Mouse (Mus musculus) heart, postnatal 25 days (tissue): Measurements from ENCODE around the gene Xylt1. TPM values are rescaled to one million over a fixed set of nuclear protein-coding genes. Genes with fewer than 3 reads are reported as not detected.

Source experiments
- DNase-seq: peaks from one replicate; pipeline ENCODE4 v3.0.0; 2022; ENCODE audit warnings: low spot score
- intact Hi-C: fragments of 180-260 bp; cut with DNase I; formaldehyde crosslinking; loops from one replicate; pipeline ENCODE4 v1.15.1; 2025
- total RNA-seq, 2 experiments: library from RNA; stranded (reverse); gene quantifications; 2 replicates each; pipeline ENCODE4 v1.2.3; 2021

Xylt1 gene
- total RNA-seq, 2 experiments from 2014 or later = 2.8 to 3.2 TPM

- no peak for DNase-seq
These were observed 204.4 kb downstream of the Xylt1 start for GRCm38 (mm10) chr7:117585164-117585563.

GRCm38 (mm10) chr7:117586811-117587210 is 206.0 kb downstream of the Xylt1 start:
- intact Hi-C loops = no loop called here
- DNase-seq = no peak

More at GRCm38 (mm10) chr7:117585164-117585563, 204.4 kb downstream of the Xylt1 start:
- intact Hi-C loops = no loop called here

DNA sequence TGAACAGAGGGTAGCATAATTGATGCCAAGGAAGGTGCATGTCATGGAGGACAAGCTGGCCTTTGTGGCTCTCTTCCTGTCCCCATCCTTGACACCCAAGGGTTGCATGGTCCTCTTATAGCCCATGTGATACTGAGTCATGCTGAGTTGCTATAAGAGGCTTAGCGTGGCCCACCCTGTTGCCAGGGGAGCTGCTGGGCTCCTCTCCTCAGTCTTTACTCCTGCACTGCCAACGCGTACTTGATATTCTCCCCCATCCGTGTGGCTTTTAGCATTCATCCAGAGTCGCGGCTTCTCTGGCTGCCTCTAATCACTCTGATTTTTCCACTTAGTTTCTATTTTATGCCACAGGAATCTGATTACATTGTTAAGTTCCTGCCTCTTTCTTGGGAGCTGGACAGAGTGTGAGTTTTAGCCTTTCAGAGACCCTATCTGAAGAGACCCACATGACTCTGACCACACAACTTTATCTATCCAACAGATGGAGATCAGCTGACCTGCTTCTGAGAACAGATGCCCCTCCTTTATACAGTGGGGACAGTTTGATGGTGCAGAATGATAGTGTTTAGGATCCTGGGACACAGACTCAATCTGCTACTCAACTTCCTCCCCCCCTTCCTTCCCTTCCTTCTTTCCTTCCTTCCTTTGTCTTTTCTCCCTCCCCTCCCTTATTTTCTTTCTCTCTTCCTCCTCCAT is 206.6 kb downstream of the Xylt1 start:
- no peak for DNase-seq

GRCm38 (mm10) chr7:117588426-117588825 is 207.6 kb downstream of the Xylt1 start:
- DNase-seq = no peak
- intact Hi-C loops = no loop called here

More for the DNA sequence above, 206.6 kb downstream of the Xylt1 start:
- intact Hi-C loops = no loop called here

DNA sequence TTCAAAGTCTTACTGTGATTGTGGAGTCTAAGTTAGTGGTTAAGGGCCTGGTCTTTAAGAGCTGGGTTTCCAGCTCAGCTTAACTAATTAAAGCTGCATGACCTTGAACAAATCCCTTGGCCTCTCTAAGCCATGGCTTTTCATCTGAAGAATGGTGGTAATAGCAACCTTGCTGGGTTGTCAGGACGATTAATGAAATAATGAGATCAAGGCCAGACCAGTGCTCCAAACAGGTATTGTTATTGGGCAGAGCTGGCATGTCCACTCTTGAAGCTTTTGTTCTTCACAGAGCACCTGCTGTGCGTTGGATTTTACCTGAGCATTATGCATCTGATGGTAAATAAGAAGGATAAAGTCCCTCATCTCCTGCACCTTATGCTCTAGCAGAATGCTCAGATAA is 208.6 kb downstream of the Xylt1 start:
- intact Hi-C loops = no loop called here
- DNase-seq = no peak

- DNase-seq = no peak
- intact Hi-C loops = no loop called here
These were observed 209.0 kb downstream of the Xylt1 start for GRCm38 (mm10) chr7:117589820-117590219.

DNA sequence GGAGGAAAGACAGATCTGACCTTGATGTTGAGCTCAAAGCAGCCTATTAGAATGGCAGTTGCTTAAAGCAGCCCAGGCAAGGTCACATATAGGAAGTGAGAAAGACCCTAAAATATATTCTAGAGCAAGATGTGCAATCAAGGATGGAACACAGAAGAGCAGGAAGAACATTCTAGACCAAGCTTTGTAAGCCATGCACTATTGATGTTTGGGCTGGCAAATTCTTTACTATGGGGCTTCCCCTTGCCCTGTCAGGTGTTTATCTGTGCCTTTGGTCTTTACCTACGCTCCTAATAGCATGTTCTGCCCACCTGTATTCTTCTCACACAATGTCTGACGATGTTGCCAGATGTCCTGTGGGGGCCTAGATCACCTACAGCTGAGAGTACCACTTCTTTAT is 213.4 kb downstream of the Xylt1 start:
- intact Hi-C loops = no loop called here
- no peak for DNase-seq

DNA sequence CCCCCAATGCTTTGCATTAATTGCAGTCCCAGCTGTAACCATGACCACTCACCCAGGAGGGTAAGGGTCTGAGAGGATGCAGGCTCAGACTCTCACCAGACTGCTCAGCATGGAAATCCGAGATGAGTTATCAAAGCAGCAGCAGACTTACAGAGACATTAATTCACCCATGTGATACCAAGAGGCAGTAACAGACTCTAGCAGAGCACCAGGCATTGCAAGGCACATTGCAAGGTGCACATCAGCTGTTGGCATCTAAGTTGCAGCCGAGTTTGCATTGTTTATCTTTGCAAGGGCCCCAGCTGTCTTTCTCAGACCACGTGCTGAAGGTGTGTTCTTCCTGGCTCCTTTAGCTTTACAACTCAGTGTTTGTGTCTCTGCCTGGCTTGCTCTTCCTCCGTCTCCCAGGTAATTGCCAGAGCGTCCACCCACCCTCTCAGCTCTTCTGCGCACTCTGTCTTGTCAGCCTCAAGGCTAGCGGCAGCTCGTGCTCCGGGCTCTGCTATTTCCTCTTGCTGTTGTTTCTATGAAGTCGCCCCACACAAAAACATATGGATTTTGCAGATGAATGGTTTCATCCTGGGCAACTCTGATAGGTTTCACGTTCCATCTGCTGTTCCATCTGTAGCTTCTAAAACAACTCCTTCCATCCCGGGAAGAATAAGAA is 214.4 kb downstream of the Xylt1 start:
- intact Hi-C loops = no loop called here
- no peak for DNase-seq

GRCm38 (mm10) chr7:117600443-117600842 is 219.7 kb downstream of the Xylt1 start:
- DNase-seq = no peak

GRCm38 (mm10) chr7:117610439-117610838 is 229.7 kb downstream of the Xylt1 start:
- DNase-seq = no peak
- intact Hi-C loops = no loop called here

More at GRCm38 (mm10) chr7:117600443-117600842, 219.7 kb downstream of the Xylt1 start:
- intact Hi-C loops = no loop called here

DNA sequence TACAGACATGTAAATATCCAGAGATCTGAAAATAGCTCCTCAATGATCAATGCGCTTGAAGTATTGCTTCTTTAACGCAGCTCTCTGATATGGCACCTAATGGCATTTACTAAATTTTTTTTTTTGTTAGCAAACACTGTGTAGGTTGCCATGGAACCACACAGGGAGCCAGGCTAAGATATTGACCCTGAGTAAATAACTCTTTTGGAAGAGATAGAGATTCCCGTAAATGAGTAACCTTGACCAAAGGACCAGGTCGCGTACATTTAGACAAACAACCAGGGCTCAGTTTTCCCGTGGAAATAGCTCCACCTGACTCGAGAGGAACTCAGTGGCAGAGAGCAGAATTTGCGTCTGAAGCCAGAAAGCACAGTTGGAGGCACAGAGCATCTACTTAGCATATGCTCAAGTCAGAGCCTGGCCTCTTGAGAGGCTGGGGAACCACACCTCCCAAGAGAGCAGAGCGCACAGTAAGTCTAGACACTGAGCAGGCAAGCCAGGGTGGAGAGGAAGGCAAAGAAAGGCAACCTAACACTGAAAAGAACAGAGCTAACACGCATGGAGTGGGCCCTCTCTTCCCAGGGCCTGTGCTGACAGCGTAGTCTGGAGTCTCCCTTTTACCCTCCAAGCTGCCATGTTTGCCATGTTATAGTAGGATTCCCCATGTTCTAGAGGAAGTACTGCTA is 232.2 kb downstream of the Xylt1 start:
- intact Hi-C loops = no loop called here

DNA sequence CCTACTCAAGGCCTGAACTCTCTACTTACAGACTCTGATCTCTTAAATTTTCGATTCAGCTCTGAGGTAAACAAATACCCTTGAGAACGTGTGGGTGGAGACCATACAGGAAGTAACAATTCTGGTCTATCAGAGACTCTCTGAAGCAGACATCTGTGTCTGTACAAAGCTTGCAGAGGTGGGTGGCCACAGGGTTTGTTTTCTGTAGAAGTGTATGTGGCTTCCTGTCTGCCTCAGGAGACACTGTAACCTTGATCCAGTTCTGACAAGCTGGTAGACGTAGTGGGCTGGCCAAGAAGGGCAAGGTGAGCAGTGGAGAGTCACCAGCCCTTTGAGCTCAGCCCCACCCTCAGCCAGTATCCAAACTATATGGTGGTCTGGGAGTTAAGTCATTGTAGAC is 233.0 kb downstream of the Xylt1 start:
- no peak for DNase-seq
- intact Hi-C loops = no loop called here

More for the DNA sequence above, 232.2 kb downstream of the Xylt1 start:
- no peak for DNase-seq

GRCm38 (mm10) chr7:117614346-117614745 is 233.6 kb downstream of the Xylt1 start:
- intact Hi-C loops = no loop called here
- DNase-seq = no peak

- no peak for DNase-seq
- intact Hi-C loops = no loop called here
These were observed 234.1 kb downstream of the Xylt1 start for GRCm38 (mm10) chr7:117614851-117615250.

DNA sequence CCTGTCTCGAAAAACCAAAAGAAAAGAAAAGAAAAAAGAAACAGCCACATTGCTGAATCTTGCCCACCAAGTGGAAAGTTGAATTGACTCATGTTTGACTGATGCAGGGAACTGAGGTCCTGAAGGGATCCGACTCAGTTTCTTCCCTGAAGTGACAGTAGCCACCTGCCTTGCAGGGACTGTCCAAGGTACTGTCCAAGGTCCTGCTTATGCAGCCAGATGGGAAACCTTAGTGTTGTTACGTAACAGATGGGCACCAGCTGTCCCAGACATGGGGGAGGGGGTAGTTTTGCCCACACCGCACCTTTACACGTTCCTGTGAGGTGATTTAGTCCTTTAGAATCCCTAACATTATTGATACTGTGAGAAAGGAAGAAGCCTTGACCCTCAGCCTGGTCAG is 235.5 kb downstream of the Xylt1 start:
- intact Hi-C loops = no loop called here
- no peak for DNase-seq

DNA sequence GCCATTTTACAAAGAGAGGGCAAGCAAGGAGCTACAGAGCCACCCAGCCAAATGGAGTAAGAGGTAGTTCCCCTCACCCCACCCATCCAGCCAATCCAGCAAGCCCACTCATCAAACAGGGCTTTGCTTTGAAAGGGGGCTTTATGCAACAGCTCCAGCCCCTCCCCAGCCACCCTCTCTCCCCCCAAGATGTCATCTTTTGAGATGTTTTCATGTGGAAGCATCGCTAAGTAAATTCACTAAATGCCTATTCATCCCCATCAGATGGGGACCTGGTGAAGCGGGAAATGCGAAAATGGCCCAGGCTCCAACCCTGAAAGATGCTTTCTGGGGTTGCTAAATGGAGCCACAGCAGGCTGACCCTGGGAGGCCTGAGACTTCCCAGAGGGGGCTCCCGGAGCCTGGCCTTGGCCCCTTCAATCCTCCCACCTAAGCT is 238.0 kb downstream of the Xylt1 start:
- intact Hi-C loops = no loop called here
- DNase-seq = no peak

- intact Hi-C loops = loop anchor here (5.0 to 10.0 kb wide), 2 partner anchors 239 to 977 kb away; partner anchors contain the start of gene Xylt1
- DNase-seq = no peak
These were observed 240.8 kb downstream of the Xylt1 start for GRCm38 (mm10) chr7:117621566-117621965.

GRCm38 (mm10) chr7:117622769-117623168 is 242.0 kb downstream of the Xylt1 start:
- intact Hi-C loops = loop anchor here (5.0 to 10.0 kb wide), 2 partner anchors 240 to 978 kb away; partner anchors contain the start of gene Xylt1
- no peak for DNase-seq

GRCm38 (mm10) chr7:117628791-117629190 is 248.0 kb downstream of the Xylt1 start:
- DNase-seq = no peak
- intact Hi-C loops = loop anchor here (10.0 kb wide), 1 partner anchor 984 kb away; no protein-coding TSS in a partner anchor

DNA sequence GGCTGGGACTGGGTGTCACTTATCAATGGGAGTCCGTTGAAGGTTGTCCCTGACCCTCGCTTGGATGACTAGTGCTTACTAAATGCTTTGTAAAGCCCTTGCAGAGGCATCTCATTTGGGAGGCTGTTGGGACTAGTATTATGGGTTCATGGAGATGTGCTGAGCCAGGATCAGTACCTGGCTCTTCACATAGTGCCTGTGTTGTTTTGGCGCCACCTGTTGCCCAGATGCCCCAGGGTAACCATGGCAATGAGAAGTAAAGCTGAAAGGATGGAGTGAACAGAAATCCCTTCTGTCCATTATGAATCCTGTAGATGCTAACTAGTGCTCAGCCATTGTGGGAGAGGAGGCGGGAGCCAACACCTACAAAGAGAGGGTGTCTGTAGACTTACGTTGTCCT is 249.9 kb downstream of the Xylt1 start:
- no peak for DNase-seq
- intact Hi-C loops = no loop called here

- DNase-seq = no peak
- intact Hi-C loops = no loop called here
These were observed 254.8 kb downstream of the Xylt1 start for GRCm38 (mm10) chr7:117635584-117635983.
